In the genomic region with DNA sequence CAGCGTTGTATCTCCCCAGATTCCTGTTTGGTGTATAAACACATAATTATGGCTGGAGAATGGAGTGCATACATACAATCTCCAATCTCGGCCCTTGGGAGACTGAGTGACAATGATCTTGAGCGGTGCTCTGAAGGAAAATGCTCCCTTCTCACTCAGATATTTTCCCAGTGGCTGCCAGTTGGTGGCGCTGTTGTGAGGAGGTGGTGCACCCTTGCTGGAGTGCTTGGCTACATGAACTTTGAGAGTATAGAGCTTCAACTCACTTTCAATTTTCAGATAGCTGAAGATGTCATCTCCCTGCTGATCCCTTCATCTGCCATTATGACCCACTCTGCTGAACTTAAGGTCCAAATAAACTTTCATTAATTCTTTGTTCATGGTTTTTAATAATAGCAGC, we compare ENCODE assay signal across 15 mouse cellular contexts.
DNase-seq lines count a peak whose midpoint lies in the region; ATAC-seq and TF ChIP-seq lines count a peak whose summit lies in the region.
"Had no signal": no experiment of that assay in that cellular context is flagged by ENCODE, and none has a peak within 500 bp of the region (broad histone marks: within the 10 kb centered on the region; RNA-seq: fewer than 3 reads in every experiment).

No protein-coding gene starts in this region.

- no peaks in the 10 kb centered on the region for H3K36me3 ChIP-seq in lung, postnatal 0 days (ENCODE audit: insufficient read depth, low read length)
- H3K36me3 ChIP-seq in testis, adult 2 months (ENCODE audit: control insufficient read depth, insufficient read depth, low read length): no peaks in the 10 kb centered on the region
- H3K36me3 ChIP-seq in forebrain, embryonic 16.5 days (ENCODE audit: control insufficient read depth, insufficient read depth): no peaks in the 10 kb centered on the region
- no peaks in the 10 kb centered on the region for H3K36me3 ChIP-seq in kidney, embryonic 14.5 days (ENCODE audit: control insufficient read depth, insufficient read depth, low read length)
- H3K36me3 ChIP-seq: embryonic facial prominence, embryonic 13.5 days; forebrain, embryonic 15.5 days; heart, embryonic 12.5 days had no signal

- no peaks in the 10 kb centered on the region for H3K27me3 ChIP-seq in lung, postnatal 0 days (replicated peaks; ENCODE audit: insufficient read depth, low read length)
- no peaks in the 10 kb centered on the region for H3K27me3 ChIP-seq in testis, adult 2 months (ENCODE audit: control insufficient read depth, insufficient read depth, low read length)
- H3K27me3 ChIP-seq in forebrain, embryonic 16.5 days (replicated peaks; ENCODE audit: control insufficient read depth, insufficient read depth, low read length): no peaks in the 10 kb centered on the region
- H3K27me3 ChIP-seq in kidney, embryonic 14.5 days (ENCODE audit: control insufficient read depth, insufficient read depth, low read length): no peaks in the 10 kb centered on the region
- H3K27me3 ChIP-seq: embryonic facial prominence, embryonic 13.5 days; forebrain, embryonic 15.5 days; heart, embryonic 12.5 days had no signal

- no peaks in the 10 kb centered on the region for H3K9me3 ChIP-seq in lung, postnatal 0 days (ENCODE audit: low read length)
- no peaks in the 10 kb centered on the region for H3K9me3 ChIP-seq in forebrain, embryonic 16.5 days (ENCODE audit: control insufficient read depth, low read length)
- no peaks in the 10 kb centered on the region for H3K9me3 ChIP-seq in kidney, embryonic 14.5 days (ENCODE audit: control insufficient read depth, low read length)
- H3K9me3 ChIP-seq: embryonic facial prominence, embryonic 13.5 days; forebrain, embryonic 15.5 days; heart, embryonic 12.5 days had no signal

- no peaks in the 10 kb centered on the region for H3K4me1 ChIP-seq in lung, postnatal 0 days (ENCODE audit: insufficient read depth, low read depth, low read length)
- H3K4me1 ChIP-seq in testis, adult 2 months (ENCODE audit: control insufficient read depth, insufficient read depth, low read length): no peaks in the 10 kb centered on the region
- H3K4me1 ChIP-seq in forebrain, embryonic 16.5 days (replicated peaks; ENCODE audit: control insufficient read depth, insufficient read depth, low read length): no peaks in the 10 kb centered on the region
- no peaks in the 10 kb centered on the region for H3K4me1 ChIP-seq in kidney, embryonic 14.5 days (ENCODE audit: control insufficient read depth, insufficient read depth, low read length)
- H3K4me1 ChIP-seq: embryonic facial prominence, embryonic 13.5 days; forebrain, embryonic 15.5 days; heart, embryonic 12.5 days had no signal

- intact Hi-C loops in heart, postnatal 10 days (cut with DNase I): no loop called here

- no peak for TF ChIP-seq EP300 in lung, postnatal 0 days (IDR thresholded peaks at IDR 0.05)

- TF ChIP-seq CTCF in lung, postnatal 0 days (IDR thresholded peaks at IDR 0.05): peak; percentile 36
- peak; percentile 79; the same call in 1 of the 2 replicates for TF ChIP-seq CTCF in testis, adult 2 months (IDR thresholded peaks at IDR 0.05; ENCODE audit: control insufficient read depth, insufficient read depth, insufficient replicate concordance, low read depth, low read length)

- H3K9ac ChIP-seq in lung, postnatal 0 days (replicated peaks; ENCODE audit: low read depth): no peak overlapping the region
- H3K9ac ChIP-seq in forebrain, embryonic 16.5 days (replicated peaks; ENCODE audit: low read depth, low read length): no peak overlapping the region
- H3K9ac ChIP-seq in kidney, embryonic 14.5 days (ENCODE audit: low read depth, low read length): no peak overlapping the region
- H3K9ac ChIP-seq: embryonic facial prominence, embryonic 13.5 days; forebrain, embryonic 15.5 days; heart, embryonic 12.5 days had no signal

- no peak overlapping the region for H3K4me3 ChIP-seq in lung, postnatal 0 days (ENCODE audit: low read depth, low read length)
- H3K4me3 ChIP-seq in testis, adult 2 months (ENCODE audit: control insufficient read depth, low read depth, low read length): no peak overlapping the region
- no peak overlapping the region for H3K4me3 ChIP-seq in forebrain, embryonic 16.5 days (replicated peaks; ENCODE audit: low read length)
- H3K4me3 ChIP-seq in kidney, embryonic 14.5 days (ENCODE audit: low read length): no peak overlapping the region
- H3K4me3 ChIP-seq: embryonic facial prominence, embryonic 13.5 days; forebrain, embryonic 15.5 days; heart, embryonic 12.5 days had no signal

- no peak for ATAC-seq in lung, postnatal 0 days
- ATAC-seq in forebrain, embryonic 16.5 days: no peak
- no peak for ATAC-seq in kidney, embryonic 14.5 days (ENCODE audit: low FRiP score, low TSS enrichment)
- ATAC-seq: forebrain, embryonic 15.5 days; inflammation-experienced regulatory T-cells, adult 6 months had no signal

- WGBS in lung, postnatal 0 days: 50% methylated on average over 4 of the region's 4 CpGs
- 68% methylated on average over 4 of the region's 4 CpGs for WGBS in forebrain, embryonic 16.5 days
- WGBS in kidney, embryonic 14.5 days: 59% methylated on average over 4 of the region's 4 CpGs

- TF ChIP-seq POLR2A in testis, adult 2 months (IDR thresholded peaks at IDR 0.05; ENCODE audit: control insufficient read depth, low read depth, low read length): no peak

- H3K27ac ChIP-seq in lung, postnatal 0 days (ENCODE audit: low read length): no peak overlapping the region
- H3K27ac ChIP-seq in testis, adult 2 months (ENCODE audit: control insufficient read depth, insufficient read depth, low read depth, low read length): no peak overlapping the region
- no peak overlapping the region for H3K27ac ChIP-seq in forebrain, embryonic 16.5 days (ENCODE audit: low read length)
- no peak overlapping the region for H3K27ac ChIP-seq in kidney, embryonic 14.5 days (ENCODE audit: low read depth, low read length)
- H3K27ac ChIP-seq: embryonic facial prominence, embryonic 13.5 days; forebrain, embryonic 15.5 days had no signal

- DNase-seq in heart, postnatal 4 days: peak; percentile 4
- DNase-seq in heart, postnatal 10 days: no peak
- DNase-seq in lung, postnatal 0 days (ENCODE audit: low spot score): no peak
- DNase-seq in lung, postnatal 36 days: no peak
- DNase-seq in NIH3T3 (ENCODE audit: low read depth): peak; percentile 53
- DNase-seq: adrenal gland, adult 2 months; cerebellum, adult 11 months; layer of hippocampus, adult 9-11 months had no signal

- H3K4me2 ChIP-seq in lung, postnatal 0 days (replicated peaks; ENCODE audit: low read depth, low read length): no peak overlapping the region
- H3K4me2 ChIP-seq in forebrain, embryonic 16.5 days (ENCODE audit: low read length): no peak overlapping the region
- H3K4me2 ChIP-seq in kidney, embryonic 14.5 days (replicated peaks; ENCODE audit: low read depth, low read length): no peak overlapping the region
- H3K4me2 ChIP-seq: embryonic facial prominence, embryonic 13.5 days; forebrain, embryonic 15.5 days; heart, embryonic 12.5 days had no signal

Comparison
In these comparisons a context has a peak if more than half of its experiments do, and no peak if none do; other contexts are left out.
1. DNase-seq: peak in heart, postnatal 4 days (single experiment) and NIH3T3 (single experiment); none in heart, postnatal 10 days (0 of 2), lung, postnatal 0 days (single experiment) and lung, postnatal 36 days (single experiment).